Mouse (Mus musculus) testis, postnatal 14 days (tissue): ENCODE measurements around the gene Polr3g.
A peak's percentile ranks its signal among the peaks of the same experiment; 100 is the strongest.
"Not testable (repeated sequence)": the region's sequence is repeated elsewhere in the genome, so short reads cannot be mapped to it uniquely, and the experiment has no call there.

ENCODE experiments used
- DNase-seq: peaks from one replicate; pipeline ENCODE4 v3.0.0; 2021; ENCODE audit warnings: low spot score

Gene Polr3g

GRCm38 (mm10) chr13:81710775-81711545 is at the start of gene Polr3g, which contains the start of gene Mblac2:
Polr3g (minus strand) TSS chr13:81711013.
Mblac2 (plus strand) TSS chr13:81711341.
- peak; percentile 94 for DNase-seq

- no peak for DNase-seq
Observed at GRCm38 (mm10) chr13:81760379-81760778, 49.6 kb upstream of the Polr3g start.

- DNase-seq: peak; percentile 73
Observed at GRCm38 (mm10) chr13:81757058-81757660, 46.3 kb upstream of the Polr3g start.

DNA sequence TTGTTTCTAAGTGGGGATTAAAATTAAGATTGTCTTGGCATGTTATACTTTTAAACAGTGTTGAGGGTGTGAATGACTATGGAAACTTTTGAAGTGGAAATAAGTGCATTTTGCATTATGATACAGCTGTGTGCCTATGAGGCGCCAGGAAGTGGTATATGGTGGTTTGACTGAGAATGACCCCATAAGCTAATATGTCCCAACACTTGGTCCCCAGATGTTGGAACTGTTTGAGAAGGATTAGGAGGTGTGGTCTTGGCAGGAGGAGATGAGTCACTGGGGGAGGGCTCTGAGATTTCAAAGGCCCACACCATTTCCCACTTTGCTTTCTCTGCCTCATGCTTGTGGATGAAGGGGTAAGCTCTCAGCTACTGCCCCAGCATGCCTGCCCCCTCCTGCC is 44.5 kb upstream of the Polr3g start:
- DNase-seq: no peak

DNA sequence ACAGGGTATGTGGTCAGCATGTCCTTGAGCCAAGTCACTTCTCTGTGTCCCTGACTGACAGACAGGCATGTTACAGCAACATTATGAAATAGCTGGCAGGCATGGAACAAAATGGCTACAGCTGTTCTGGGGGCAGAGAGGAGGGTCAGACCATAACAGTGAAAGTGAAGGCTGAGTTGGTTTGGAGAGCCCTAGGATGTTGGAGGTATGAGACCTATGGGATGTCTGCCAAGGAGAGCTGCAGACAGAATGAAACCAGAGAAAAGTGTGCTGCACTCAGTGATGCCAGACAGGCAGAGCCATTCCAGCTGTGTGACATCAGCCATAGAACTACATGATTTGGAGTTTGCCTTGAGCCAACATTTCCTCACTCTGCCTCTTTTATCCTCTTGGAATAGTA is 44.1 kb upstream of the Polr3g start:
- no peak for DNase-seq

GRCm38 (mm10) chr13:81744092-81744396 is 33.2 kb upstream of the Polr3g start:
- DNase-seq: no peak

DNA sequence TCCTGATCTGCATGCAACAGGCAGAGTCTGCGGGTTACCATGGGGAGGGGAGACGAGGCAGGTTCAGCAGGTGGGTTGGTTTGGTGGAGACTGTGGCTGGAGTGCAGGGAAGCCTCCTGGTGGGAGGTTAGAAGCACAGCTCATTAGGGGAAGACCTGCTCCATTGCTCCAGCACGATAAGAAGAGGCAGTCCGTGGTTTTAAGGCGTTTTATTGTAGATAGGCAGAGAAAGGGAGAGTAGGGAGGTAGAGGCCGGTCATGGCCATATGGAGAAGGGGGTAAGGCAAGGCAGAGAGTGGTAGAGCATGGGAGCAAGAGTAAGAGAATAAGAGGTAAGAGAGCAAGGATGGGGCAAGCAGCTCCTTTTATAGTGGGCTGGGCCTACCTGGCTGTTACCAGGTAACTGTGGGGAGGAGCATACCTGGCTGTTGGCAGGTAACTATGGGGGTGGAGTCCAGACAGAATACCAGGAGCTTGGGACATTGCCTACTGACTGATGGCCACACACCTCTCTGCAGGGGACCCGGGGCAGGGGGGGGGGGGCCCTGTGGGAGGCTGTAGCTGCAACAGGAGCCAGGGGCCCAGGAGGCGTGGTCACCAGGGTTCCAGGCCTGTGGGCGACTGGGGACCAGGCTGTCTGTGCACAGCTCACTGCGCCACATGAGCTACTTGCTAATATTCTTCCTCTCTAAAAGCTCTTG is 32.7 kb upstream of the Polr3g start:
- no peak for DNase-seq

GRCm38 (mm10) chr13:81740898-81741297 is 30.1 kb upstream of the Polr3g start:
- no peak for DNase-seq

- DNase-seq: no peak
Observed at GRCm38 (mm10) chr13:81736606-81737005, 25.8 kb upstream of the Polr3g start.

DNA sequence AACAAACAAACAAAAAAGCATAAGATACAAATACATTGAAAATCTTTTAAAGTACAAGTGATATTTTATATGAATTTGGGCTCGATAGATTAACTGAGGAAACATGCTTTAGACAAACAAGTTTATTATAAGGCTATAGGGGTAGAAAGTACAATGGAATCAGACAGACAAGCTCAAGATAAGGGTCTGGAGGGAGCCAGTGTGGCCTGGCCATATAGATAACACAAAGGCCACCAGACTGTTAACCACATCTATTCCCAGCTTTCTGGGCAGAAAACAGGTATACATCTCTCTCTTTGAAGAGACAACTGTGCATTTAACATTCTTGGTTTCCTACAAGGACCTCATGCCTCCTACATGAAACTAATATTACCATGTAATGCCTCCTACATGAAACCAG is 19.5 kb upstream of the Polr3g start:
- no peak for DNase-seq

GRCm38 (mm10) chr13:81729102-81729501 is 18.3 kb upstream of the Polr3g start:
- no peak for DNase-seq

DNA sequence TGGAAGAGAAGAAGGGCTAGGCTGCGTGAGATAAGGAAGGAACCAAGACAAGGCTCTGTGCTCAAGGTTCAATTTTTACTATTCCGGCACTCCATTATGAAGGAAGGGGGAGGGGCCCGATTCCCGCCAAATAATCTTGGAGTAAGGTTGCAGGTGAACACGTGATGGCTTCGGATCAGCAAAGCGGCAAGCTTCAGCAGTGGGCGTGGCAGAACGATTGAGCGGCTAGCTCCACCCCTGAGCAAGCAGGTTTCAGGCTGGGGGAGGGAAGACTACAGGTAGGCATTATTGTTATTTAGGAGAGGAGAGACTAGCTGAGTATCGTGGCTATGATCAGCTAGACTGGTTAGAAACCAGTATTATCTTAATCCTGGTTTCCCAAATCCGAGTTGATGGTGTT is 17.3 kb upstream of the Polr3g start:
- DNase-seq: not testable (repeated sequence)

DNA sequence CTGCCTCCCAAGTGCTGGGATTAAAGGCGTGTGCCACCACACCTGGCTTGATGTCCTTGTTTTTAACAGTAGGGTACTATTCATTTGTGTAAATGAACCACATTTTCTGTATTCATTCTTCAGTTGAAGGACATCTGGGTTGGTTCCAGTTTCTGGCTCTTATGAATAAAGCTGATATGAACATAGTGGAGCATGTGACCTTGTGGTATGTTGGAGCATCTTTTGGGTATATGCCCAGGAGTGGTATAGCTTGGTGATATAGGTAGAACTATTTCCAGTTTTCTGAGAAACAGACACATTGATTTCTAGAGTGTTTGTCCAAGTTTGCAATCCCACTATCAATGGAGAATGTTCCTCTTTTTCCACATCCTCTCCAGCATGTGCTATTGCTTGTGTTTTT is 3.1 kb upstream of the Polr3g start:
- DNase-seq: no peak

- DNase-seq: peak; percentile 41
Observed at GRCm38 (mm10) chr13:81711546-81712371, 946 bp upstream of the Polr3g start.

- no peak for DNase-seq
Observed at GRCm38 (mm10) chr13:81710266-81710665, 547 bp downstream of the Polr3g start.

DNA sequence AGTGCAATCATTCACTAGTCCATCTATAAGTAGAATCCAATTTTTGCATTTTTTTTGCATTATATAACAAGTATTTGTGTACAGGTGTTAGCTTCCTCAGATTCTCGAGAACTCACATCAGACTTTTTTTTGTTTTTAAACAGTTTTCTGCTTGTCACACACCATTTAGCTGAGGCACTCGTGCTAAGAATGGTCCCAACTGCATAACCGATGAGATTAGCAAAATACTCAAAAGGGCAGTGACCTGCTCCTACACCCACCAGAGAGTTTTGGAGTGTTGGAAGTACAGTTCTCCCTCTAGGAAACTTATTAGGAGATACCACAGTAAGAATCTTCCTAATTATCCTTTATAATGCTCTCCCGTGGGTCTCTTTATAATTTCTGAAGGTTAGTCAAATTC is 1.0 kb downstream of the Polr3g start:
- no peak for DNase-seq

DNA sequence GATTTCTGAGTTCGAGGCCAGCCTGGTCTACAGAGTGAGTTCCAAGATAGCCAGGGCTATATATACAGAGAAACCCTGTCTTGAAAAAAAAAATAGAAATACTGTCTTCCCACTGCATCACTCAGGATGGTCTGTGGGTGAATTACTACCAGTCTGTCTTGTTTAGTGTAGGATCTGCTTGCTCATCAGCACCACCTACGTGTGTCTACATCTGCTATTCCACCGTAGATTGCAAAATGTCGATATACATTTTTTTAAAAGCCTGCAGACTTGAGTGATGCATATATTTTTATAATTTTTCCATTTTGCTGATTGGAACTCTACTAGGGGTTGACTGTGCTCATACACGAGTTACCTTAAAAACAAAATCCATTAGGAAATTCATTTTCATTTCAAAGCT is 4.5 kb downstream of the Polr3g start:
- DNase-seq: no peak

- DNase-seq: no peak
Observed at GRCm38 (mm10) chr13:81703621-81704020, 7.2 kb downstream of the Polr3g start.

DNA sequence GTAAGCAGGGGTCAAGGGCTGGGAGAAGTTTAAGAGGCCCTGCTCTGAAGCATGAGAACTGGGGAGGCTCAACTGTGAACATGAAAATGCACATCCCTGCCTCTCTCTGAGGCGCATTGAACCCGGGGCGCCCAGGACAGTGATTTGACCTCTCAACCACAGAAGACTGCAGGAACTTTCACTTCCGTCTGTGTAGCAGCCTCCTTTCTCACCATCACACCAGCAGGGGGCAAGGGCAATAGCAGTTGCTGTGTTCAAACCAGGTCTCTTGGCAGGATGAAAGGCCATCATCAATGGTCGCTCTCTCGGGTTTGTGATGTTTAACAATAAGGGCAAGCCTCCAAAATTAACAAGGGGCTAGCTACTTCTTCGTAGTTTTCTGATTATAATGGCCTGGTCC is 7.7 kb downstream of the Polr3g start:
- no peak for DNase-seq

DNA sequence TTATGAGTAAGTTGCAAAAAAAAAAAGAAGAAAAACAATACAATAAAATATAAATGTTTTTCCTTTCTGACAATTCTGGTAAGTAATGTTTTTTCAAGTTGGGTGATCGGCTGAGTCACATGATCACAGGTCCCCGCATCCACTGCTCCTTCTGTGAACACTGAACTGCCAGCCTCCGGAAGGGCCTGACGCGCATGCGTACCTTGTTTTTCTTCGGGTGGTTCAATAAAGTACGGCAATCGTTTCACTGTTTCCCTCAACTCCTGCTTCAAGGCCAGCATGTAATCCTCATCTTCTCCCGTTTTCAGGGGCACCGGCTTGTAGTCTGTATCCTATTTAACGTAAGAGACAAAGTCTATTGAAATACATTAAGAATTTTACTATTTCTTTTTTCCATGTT is 16.4 kb downstream of the Polr3g start:
- DNase-seq: peak; percentile 51

DNA sequence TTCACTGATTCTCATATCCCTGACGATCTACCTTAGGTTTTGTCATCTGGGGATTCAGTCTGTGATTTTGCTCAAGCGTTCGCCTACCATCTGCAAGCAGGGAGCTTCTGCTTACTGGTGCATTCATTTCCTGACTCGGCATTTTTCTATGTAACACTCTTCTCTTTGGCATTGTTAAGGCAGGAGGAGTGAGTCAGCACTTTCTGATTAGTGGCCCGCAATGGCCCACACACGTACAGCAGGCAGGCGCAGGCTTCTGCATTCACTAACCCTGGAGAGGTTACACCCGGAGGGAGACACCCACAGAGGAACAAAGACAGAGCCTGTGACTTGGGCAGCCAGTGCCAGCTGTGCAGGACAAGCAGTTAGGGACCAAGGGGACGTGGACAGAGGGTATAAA is 19.2 kb downstream of the Polr3g start:
- DNase-seq: peak; percentile 17

DNA sequence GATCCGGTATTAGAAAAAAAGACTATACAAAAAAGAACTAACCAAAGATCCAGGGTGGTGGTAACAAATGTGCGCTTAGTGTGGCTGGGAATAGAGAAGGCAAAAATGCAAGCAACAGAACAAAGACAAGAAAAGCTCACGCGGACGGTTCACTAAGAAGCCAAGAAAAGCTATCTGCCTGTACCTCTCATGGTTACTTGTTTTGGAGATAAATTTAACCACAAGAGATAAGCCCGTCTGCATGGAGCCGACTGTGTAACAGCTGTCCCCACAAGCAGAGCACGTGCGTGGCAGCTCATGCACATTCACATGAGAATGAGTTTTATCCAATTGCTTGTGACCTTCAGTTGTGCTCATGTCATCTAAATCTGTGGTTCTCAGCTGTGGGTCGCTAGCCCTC is 20.3 kb downstream of the Polr3g start:
- DNase-seq: peak; percentile 67
